Mouse (Mus musculus): ENCODE measurements around the gene Scd2.
A peak's percentile ranks its signal among the peaks of the same experiment; 100 is the strongest.
"Not testable (repeated sequence)": the region's sequence is repeated elsewhere in the genome, so short reads cannot be mapped to it uniquely, and the experiment has no call there.

The Scd2 gene

DNA sequence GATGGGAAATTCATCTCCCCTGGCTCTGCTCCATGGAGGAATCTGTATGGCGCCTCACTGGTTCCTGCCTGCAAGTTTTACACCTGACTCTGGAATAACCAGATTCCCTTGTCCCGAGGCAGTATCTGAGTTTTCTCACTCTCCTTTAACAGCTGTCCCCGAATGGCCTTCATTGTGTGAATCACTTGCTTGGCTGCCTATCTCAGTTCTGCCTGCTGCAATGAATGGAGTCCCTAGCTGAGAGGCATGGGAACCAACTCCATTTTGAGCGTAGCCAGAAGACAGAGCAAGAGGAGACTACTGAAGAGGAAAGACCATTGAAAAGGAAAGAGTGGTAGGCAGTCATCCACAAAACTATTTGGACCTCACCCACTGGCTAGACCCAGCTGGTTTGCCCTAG is 19.8 kb upstream of the Scd2 start:
- no peak for DNase-seq (ENCODE audit: low spot score)

DNA sequence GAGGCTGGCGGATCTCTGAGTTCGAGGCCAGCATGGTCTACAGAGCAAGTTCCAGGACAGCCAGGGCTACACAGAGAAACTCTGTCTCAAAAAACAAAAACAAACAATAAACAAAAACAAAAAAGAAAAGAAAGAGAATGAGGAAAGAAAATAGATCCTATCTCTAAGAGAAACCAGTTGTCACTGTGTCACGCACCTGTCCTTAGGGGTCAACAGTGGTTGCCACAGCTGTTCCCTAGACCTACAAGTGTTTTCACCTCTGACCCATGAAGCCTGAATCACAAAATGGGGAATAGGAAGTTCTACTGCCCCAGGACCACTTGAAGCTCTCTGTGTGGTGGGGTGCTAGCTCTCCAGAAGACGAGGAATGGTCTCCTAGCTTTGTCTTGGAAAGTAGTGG is 19.0 kb upstream of the Scd2 start:
- DNase-seq (ENCODE audit: low spot score): no peak

DNA sequence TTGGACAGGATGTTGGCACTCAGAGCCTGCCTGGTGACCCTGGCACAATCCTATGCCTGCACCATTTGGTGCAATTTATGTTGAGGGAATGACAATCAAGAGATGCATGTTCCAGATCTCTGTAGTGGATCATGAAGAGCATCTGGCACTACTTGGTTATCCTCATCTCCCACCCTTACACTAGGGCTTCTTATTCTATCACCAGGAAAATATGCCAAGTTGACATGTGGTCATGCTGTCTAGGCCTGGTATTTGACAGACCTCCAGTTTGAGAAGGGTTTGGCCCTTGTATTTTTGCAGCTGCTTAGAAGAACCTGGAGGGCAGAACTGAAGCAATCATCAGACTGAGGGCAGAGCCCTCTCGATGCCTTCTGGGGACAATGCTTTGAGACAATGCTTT is 18.1 kb upstream of the Scd2 start:
- no peak for DNase-seq (ENCODE audit: low spot score)

- no peak for DNase-seq (ENCODE audit: low spot score)
Measured at GRCm38 (mm10) chr19:44276861-44277260, 16.6 kb upstream of the Scd2 start.

DNA sequence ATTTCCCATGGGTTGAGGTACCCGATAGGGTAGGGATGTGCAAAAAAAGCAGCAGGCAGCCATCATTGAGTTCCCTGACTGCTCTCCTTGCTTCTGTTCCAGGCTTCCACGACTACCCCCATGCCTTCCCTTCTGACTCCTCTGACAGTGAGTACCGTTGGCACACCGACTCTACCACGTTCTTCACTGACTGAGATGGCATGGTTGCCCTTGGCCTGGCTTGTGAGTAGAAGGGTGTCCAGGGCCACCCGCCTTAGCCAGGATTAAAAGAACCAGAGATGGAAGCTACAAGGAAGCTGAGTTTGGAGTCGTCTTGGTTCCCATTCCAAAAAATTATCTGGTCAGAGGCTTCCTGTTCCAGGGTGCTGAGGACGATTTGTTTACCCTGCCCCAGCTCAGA is 15.5 kb upstream of the Scd2 start:
- no peak for DNase-seq (ENCODE audit: low spot score)

GRCm38 (mm10) chr19:44280755-44281154 is 12.7 kb upstream of the Scd2 start:
- DNase-seq (ENCODE audit: low spot score): no peak

- not testable (repeated sequence) for DNase-seq (ENCODE audit: low spot score)
Measured at GRCm38 (mm10) chr19:44281825-44282447, 11.5 kb upstream of the Scd2 start.

DNA sequence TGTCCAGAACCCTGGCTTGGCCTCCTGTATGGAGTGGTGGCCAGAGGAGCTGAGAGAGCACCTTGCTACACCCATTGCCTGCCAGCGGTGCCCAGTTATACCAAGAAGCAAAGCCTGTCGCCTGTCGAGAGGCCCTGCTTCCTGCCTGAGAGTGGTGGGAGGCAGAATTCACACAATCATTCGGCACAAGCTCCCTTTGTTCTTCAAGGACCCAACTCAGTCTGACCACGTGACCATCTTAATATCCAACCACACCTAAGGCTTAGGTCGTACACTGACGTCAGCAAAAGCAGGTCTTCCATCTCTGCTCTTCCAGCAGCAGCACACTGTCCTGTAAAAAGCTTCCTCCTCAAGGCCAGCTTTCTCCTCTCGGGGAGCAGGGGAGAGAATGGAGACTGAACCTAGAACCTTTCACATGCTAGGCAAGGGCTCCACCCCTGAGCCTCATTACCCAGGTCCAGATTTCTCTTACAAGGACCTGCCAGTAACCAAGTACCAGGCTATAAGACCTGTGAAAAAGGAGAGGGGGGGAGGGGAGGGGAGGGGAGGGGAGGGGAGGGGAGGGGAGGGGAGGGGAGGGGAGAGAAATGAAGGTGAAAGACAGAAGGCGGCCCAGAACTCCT is 10.8 kb upstream of the Scd2 start:
- no peak for DNase-seq (ENCODE audit: low spot score)

GRCm38 (mm10) chr19:44283157-44284024 is 10.1 kb upstream of the Scd2 start:
- DNase-seq (ENCODE audit: low spot score): no peak

- DNase-seq (ENCODE audit: low spot score): peak; percentile 89
Measured at GRCm38 (mm10) chr19:44284025-44284695, 9.3 kb upstream of the Scd2 start.

GRCm38 (mm10) chr19:44284723-44285122 is 8.8 kb upstream of the Scd2 start:
- no peak for DNase-seq (ENCODE audit: low spot score)

GRCm38 (mm10) chr19:44285554-44285953 is 7.9 kb upstream of the Scd2 start:
- no peak for DNase-seq (ENCODE audit: low spot score)

- DNase-seq (ENCODE audit: low spot score): no peak
Measured at GRCm38 (mm10) chr19:44286109-44286508, 7.4 kb upstream of the Scd2 start.

DNA sequence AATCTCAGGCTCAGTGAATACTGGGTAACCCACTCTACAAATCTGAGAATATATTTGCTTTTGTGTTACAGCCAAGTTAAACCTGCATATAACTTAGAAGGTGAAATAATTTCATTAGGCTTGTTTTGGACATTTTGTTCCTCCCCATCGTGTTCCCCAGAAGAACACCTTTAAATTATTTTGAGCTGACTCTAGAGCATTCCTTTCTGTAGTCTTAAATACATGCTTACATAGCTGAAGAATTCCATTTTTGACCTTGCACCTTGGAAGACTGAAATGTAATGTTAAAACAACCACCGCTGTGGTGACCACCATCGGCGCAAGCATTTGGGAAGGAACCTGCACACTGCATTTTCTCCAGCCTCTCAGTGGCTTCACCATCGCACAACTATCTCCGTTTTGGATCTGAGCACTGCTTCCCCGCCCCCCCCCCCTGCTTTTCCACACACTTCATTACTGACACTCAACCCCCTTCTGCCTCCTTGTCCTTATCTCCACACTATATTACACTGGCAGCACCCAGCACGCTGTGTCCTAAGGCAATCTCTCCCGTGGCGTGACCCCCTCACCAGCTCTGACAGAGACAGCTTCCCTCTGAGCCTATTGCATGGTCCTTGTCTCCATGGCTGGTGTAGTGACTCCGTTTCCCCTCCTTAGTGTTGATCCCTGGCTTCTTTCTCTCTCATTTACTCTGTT is 5.9 kb upstream of the Scd2 start:
- no peak for DNase-seq (ENCODE audit: low spot score)

DNA sequence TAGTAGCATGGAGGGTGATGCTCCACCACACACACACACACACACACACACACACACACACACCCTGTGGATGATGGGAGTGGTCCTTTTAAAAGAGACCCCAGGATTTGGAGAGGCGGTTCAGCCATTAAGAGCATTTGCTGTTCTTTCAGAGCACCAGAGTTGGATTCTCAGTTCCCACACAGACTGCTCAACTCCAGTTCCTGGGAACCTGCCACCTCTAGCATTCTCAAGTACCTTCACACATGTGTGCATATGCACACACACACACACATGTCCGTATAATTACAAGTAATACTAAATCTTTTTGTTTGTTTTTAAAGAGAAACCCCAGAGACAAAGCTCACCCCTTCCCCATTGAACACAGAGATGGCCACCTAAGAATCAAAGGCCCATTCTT is 1.4 kb upstream of the Scd2 start:
- DNase-seq (ENCODE audit: low spot score): no peak

DNA sequence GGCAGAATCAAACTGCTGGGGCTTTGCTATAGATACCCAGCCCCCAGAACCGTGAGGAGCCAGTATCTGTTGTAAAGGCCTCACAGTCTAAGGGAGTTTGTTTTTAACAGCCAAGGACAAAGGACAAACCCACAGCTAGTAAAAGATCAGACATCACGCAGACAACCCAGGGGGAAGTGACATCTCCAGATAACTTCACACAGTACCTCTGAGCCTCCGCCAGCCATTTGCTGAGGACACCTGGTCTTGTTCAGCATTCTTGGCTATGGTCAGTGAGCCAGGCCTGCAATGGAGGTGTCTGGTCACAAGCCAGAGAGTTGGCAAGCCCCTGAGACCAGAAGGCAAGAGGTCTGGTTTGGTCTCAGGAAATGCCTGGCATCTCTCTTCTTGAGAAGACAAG is 991 bp upstream of the Scd2 start:
- no peak for DNase-seq (ENCODE audit: low spot score)

DNA sequence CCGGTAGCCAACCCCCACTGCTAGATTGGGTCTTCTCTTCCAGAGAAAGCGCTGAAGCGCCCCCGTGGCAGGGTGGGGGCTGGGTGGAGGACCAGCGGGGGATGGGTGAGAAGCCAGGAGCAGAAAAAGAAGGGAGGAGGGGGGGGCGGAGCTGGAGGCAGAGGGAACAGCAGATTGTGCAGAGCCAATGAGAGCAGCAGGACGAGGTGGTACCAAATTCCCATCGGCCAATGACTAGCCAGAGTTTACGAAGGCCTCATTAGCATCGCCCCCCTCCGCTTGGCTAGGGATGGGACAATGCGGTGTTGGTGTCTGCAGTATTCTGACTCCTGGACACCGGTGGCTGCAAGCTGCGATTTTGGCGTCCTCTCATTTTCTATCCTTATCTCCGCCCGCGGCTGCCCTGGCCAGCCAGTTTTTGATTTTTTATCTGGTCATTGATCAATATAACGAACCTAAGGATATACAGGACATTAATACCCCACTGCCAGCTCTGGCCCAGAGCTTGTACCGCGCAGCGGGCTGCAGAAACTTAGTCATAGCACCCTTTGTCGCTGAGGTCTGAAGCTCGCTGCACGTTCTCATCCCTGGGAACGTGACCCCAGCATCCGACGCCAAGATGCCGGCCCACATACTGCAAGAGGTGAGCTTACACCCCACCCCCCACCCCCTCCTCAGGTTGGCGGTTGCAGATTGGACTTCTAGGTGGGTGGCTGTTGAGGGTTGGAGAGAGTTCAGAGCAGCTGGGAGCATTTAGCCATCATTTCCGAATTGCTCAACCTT is 486 bp downstream of the Scd2 start:
- peak; percentile 95 for DNase-seq (ENCODE audit: low spot score)

DNA sequence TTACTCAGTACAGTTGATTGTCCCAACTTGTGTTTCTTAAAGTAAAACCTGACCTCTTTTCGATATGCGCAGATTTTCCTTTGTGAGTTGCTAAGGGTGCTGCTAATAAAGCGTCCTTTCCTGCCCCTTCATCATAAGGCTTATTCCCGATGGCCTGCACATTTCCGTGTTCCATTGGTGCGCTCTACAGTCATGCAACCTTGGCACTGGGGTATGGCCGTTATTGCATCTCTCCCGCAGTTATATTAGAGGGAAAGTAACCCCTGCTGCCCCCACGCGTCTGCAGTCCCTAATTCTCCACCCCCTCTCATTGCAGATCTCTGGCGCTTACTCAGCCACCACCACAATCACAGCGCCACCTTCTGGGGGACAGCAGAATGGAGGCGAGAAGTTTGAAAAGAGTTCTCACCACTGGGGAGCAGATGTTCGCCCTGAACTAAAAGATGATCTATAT is 1.1 kb downstream of the Scd2 start:
- peak; percentile 80 for DNase-seq (ENCODE audit: low spot score)

DNA sequence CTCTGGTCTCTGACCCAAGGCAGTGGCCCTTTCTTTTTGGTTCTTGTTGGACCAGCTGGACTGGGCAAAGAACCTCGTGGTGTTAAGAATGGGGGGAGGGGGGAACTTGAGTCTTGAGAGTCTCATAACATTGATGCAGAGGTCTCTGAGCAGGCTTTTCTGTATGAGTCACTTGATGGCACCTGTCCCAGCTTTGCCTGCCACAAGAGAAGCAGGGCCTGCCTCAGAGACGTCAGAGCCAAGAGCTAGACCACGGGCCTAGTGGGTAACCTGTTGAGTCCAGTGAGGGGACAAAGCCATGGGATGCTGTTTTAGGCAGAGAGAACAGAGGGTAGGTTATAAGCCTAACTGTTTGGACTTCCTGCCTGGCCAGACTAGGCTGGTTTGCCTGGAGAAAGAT is 1.8 kb downstream of the Scd2 start:
- no peak for DNase-seq (ENCODE audit: low spot score)

DNA sequence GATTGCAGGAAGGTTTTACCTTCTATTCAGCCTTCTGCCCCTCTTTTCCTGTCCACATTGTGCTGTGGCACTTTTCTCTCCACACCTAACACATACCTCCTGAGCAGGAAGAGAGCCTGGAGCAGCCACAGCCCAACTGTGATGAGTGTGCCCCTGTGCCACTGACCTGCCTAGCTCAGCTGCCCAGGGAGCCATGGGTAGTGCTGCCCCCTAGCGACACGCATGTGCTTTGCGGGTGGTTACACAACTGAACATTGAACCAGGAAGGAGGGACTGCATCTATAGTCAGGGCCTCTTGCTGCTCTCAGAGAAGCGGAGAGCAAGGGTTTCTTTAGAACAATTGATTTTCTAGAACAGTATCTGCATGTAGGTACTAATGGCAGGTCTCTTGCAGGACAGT is 2.3 kb downstream of the Scd2 start:
- peak; percentile 74 for DNase-seq (ENCODE audit: low spot score)

DNA sequence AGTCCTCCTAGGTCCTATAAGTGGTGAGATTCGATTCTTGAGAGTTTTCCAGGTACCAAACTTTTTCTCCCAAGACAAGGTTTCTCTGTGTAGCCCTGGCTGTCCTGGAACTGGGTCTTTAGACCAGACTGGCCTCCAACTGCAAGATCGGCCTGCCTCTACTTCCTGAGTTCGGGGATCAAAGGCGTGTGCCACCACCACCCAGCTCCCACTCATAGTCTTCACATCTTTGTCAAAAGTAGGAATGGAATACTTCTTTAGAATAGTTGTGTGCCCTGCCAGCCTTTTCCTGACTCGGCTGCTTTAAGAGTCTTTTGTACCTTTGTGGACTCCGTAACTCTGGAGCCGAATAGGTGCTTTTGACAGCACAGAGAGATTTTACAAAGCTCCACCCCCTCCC is 2.7 kb downstream of the Scd2 start:
- DNase-seq (ENCODE audit: low spot score): no peak
